Mouse (Mus musculus): ENCODE results near the gene Gm7137. TPM values are rescaled to one million over a fixed set of nuclear protein-coding genes. Genes with fewer than 3 reads are reported as not detected.

The Gm7137 gene
- polyA plus RNA-seq, 1 experiment from 2014 or later, result not detected

DNA sequence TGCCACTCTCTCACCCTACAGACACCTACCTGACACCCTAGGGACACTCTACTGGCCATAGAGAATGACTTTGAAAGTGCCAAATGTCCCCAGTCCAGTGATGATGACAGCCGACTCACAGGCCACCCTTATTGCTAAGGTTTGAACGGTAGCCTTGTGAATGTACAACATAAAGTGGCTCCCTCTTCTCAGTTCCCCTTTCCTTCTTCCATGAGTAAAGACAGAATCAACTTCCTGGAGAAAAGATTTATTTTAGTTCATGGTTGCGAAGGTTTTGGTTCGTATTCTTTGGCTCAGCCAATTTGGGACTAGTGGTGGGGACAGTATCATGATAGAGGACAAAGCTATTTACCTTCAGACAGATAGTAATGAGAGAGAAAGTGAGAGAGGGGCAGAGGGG is 49.1 kb downstream of the Gm7137 start:
- Histone ChIP-seq H3K9me3 (replicated peaks) (no peaks in the 10 kb centered on the region), H3K36me3 (no peaks in the 10 kb centered on the region), H3K27ac (no peak overlapping the region), H3K4me3 (no peak overlapping the region), H3K4me1 (peaks cover 38% of the 10 kb centered on the region), H3K27me3 (ENCODE audit: low read depth, poor library complexity, severe bottlenecking) (no peaks in the 10 kb centered on the region)
- 88% methylated on average over 4 of the region's 4 CpGs for WGBS
- no peak for DNase-seq (ENCODE audit: low spot score)

Other genes with a start within 250 kb of the Gm7137 start
- gene Pttg1ip, start 206.5 kb downstream of the Gm7137 start, polyA plus RNA-seq (2016; fragmentation: Nextera tagmentation; extraction: Ambion mirVana), result 64.0 and 73.7 TPM in 2 replicates
- 400 and 420 TPM in 2 replicates for gene Sumo3, start 182.1 kb downstream of the Gm7137 start, polyA plus RNA-seq (2016; fragmentation: Nextera tagmentation; extraction: Ambion mirVana)
- gene Gm49325, start 182.0 kb downstream of the Gm7137 start, polyA plus RNA-seq (2016; fragmentation: Nextera tagmentation; extraction: Ambion mirVana), result 1.6 and 1.7 TPM in 2 replicates
- gene Ube2g2, start 165.9 kb downstream of the Gm7137 start, polyA plus RNA-seq (2016; fragmentation: Nextera tagmentation; extraction: Ambion mirVana), result 98.4 and 104 TPM in 2 replicates
- gene Tspear, start 101.6 kb downstream of the Gm7137 start, polyA plus RNA-seq (2016; fragmentation: Nextera tagmentation; extraction: Ambion mirVana), result 0.59 and 0.74 TPM in 2 replicates
- gene Gm19402, start 97.4 kb downstream of the Gm7137 start, polyA plus RNA-seq (2016; fragmentation: Nextera tagmentation; extraction: Ambion mirVana), result not detected in 2 replicates
- not detected in 2 replicates for gene Gm9508, start 91.0 kb downstream of the Gm7137 start, polyA plus RNA-seq (2016; fragmentation: Nextera tagmentation; extraction: Ambion mirVana)
- gene Gm10272, start 81.6 kb downstream of the Gm7137 start, polyA plus RNA-seq (2016; fragmentation: Nextera tagmentation; extraction: Ambion mirVana), result not detected in 2 replicates
- gene Gm10024, start 76.7 kb downstream of the Gm7137 start, polyA plus RNA-seq (2016; fragmentation: Nextera tagmentation; extraction: Ambion mirVana), result not detected in 2 replicates
- gene Gm10142, start 72.4 kb downstream of the Gm7137 start, polyA plus RNA-seq (2016; fragmentation: Nextera tagmentation; extraction: Ambion mirVana), result not detected in 2 replicates
- gene Krtap12-1, start 67.6 kb downstream of the Gm7137 start, polyA plus RNA-seq (2016; fragmentation: Nextera tagmentation; extraction: Ambion mirVana), result not detected in 2 replicates
- gene Gm10100, start 61.7 kb downstream of the Gm7137 start, polyA plus RNA-seq (2016; fragmentation: Nextera tagmentation; extraction: Ambion mirVana), result not detected in 2 replicates
- gene Gm18596, start 45.6 kb downstream of the Gm7137 start, polyA plus RNA-seq (2016; fragmentation: Nextera tagmentation; extraction: Ambion mirVana), result not detected in 2 replicates
- not detected in 2 replicates for gene Gm9736, start 36.8 kb downstream of the Gm7137 start, polyA plus RNA-seq (2016; fragmentation: Nextera tagmentation; extraction: Ambion mirVana)
- not detected in 2 replicates for gene Gm3233, start 28.5 kb downstream of the Gm7137 start, polyA plus RNA-seq (2016; fragmentation: Nextera tagmentation; extraction: Ambion mirVana)
- gene Gm3238, start 16.9 kb downstream of the Gm7137 start, polyA plus RNA-seq (2016; fragmentation: Nextera tagmentation; extraction: Ambion mirVana), result not detected in 2 replicates
- gene Gm7138, start 11.3 kb downstream of the Gm7137 start, polyA plus RNA-seq (2016; fragmentation: Nextera tagmentation; extraction: Ambion mirVana), result not detected in 2 replicates
- gene Gm3250, start 5.7 kb downstream of the Gm7137 start, polyA plus RNA-seq (2016; fragmentation: Nextera tagmentation; extraction: Ambion mirVana), result not detected in 2 replicates
- gene Gm9639, start 6.9 kb upstream of the Gm7137 start, polyA plus RNA-seq (2016; fragmentation: Nextera tagmentation; extraction: Ambion mirVana), result not detected in 2 replicates
- not detected in 2 replicates for gene Gm19668, start 10.9 kb upstream of the Gm7137 start, polyA plus RNA-seq (2016; fragmentation: Nextera tagmentation; extraction: Ambion mirVana)
- gene Gm9507, start 23.6 kb upstream of the Gm7137 start, polyA plus RNA-seq (2016; fragmentation: Nextera tagmentation; extraction: Ambion mirVana), result not detected in 2 replicates
- gene Gm2696, start 26.5 kb upstream of the Gm7137 start, polyA plus RNA-seq (2016; fragmentation: Nextera tagmentation; extraction: Ambion mirVana), result not detected in 2 replicates
- gene Krtap10-4, start 38.9 kb upstream of the Gm7137 start, polyA plus RNA-seq (2016; fragmentation: Nextera tagmentation; extraction: Ambion mirVana), result not detected in 2 replicates
- gene Krtap10-10, start 47.7 kb upstream of the Gm7137 start, polyA plus RNA-seq (2016; fragmentation: Nextera tagmentation; extraction: Ambion mirVana), result not detected in 2 replicates
- gene Gm36176, start 58.6 kb upstream of the Gm7137 start, polyA plus RNA-seq (2016; fragmentation: Nextera tagmentation; extraction: Ambion mirVana), result not detected in 2 replicates
- gene Gm10318, start 64.7 kb upstream of the Gm7137 start, polyA plus RNA-seq (2016; fragmentation: Nextera tagmentation; extraction: Ambion mirVana), result not detected in 2 replicates
- not detected in 2 replicates for gene Gm3285, start 73.8 kb upstream of the Gm7137 start, polyA plus RNA-seq (2016; fragmentation: Nextera tagmentation; extraction: Ambion mirVana)
- 1.5 and 1.7 TPM in 2 replicates for gene Lrrc3, start 114.3 kb upstream of the Gm7137 start, polyA plus RNA-seq (2016; fragmentation: Nextera tagmentation; extraction: Ambion mirVana)
- gene Trpm2, start 182.4 kb upstream of the Gm7137 start, polyA plus RNA-seq (2016; fragmentation: Nextera tagmentation; extraction: Ambion mirVana), result 0.16 and 0.23 TPM in 2 replicates
- 29.4 and 32.2 TPM in 2 replicates for gene 1810043G02Rik, start 190.3 kb upstream of the Gm7137 start, polyA plus RNA-seq (2016; fragmentation: Nextera tagmentation; extraction: Ambion mirVana)
- gene Pfkl, start 221.9 kb upstream of the Gm7137 start, polyA plus RNA-seq (2016; fragmentation: Nextera tagmentation; extraction: Ambion mirVana), result 235 and 259 TPM in 2 replicates

All from limb, embryonic 10.5 days (tissue).